Mouse (Mus musculus) MEL (cell line): ENCODE results near the gene Itgb1bp1.

Source experiments
- CTCF ChIP-seq, 3 experiments: IDR thresholded peaks in 2 of 3; conservative IDR thresholded peaks in 1 of 3; 2 replicates each; pipeline ENCODE4 v1.5.1; 2011 to 2012; ENCODE audit warnings: low read length in 3 of 3, low read depth in 2 of 3, mild to moderate bottlenecking in 2 of 3, improper control_type of control experiment in 1 of 3, inconsistent platforms in 1 of 3, mixed read lengths in 1 of 3, moderate library complexity in 1 of 3; ENCODE audit not compliant: control insufficient read depth in 1 of 3, insufficient read depth in 1 of 3, poor library complexity in 1 of 3, severe bottlenecking in 1 of 3
- GABPA ChIP-seq: IDR thresholded peaks from 2 replicates; pipeline ENCODE4 v1.6.1; 2012; ENCODE audit warnings: low read depth, mild to moderate bottlenecking, inconsistent platforms, low read length, improper control_type of control experiment, moderate library complexity
- GATA1 ChIP-seq: IDR thresholded peaks from 2 replicates; pipeline ENCODE4 v1.6.1; 2011; ENCODE audit warnings: low read depth, low read length, improper control_type of control experiment
- HCFC1 ChIP-seq: IDR thresholded peaks from 2 replicates; pipeline ENCODE4 v1.6.1; 2012; ENCODE audit warnings: low read depth, mild to moderate bottlenecking, inconsistent platforms, low read length, improper control_type of control experiment, moderate library complexity
- JUND ChIP-seq: IDR thresholded peaks from 2 replicates; pipeline ENCODE4 v1.6.1; 2011; ENCODE audit warnings: low read depth, mild to moderate bottlenecking, improper control_type of control experiment, low read length
- MYC ChIP-seq: IDR thresholded peaks from 2 replicates; pipeline ENCODE4 v1.6.1; 2011; ENCODE audit warnings: low read depth, mild to moderate bottlenecking, low read length, improper control_type of control experiment, moderate library complexity
- POLR2A ChIP-seq, 2 experiments: IDR thresholded peaks; 2 replicates each; pipeline ENCODE4 v1.6.1; 2011 to 2012; ENCODE audit warnings: low read length in 2 of 2, mild to moderate bottlenecking in 2 of 2, control low read depth in 1 of 2, improper control_type of control experiment in 1 of 2, low read depth in 1 of 2, moderate library complexity in 1 of 2; ENCODE audit not compliant: control insufficient read depth in 1 of 2, insufficient read depth in 1 of 2, poor library complexity in 1 of 2
- RCOR1 ChIP-seq: IDR thresholded peaks from 2 replicates; pipeline ENCODE4 v1.6.1; 2012; ENCODE audit warnings: low read depth, mild to moderate bottlenecking, inconsistent platforms, low read length, improper control_type of control experiment
- ZMIZ1 ChIP-seq: IDR thresholded peaks from 2 replicates; pipeline ENCODE4 v1.6.1; 2012; ENCODE audit warnings: low read depth, mild to moderate bottlenecking, inconsistent platforms, low read length, improper control_type of control experiment, moderate library complexity

GRCm38 (mm10) chr12:21321170-21321569 is 35.1 kb upstream of the Itgb1bp1 start:
- TF ChIP-seq HCFC1, result no peak
- no peak for TF ChIP-seq RCOR1
- TF ChIP-seq CTCF (IDR thresholded peaks at IDR 0.05 in 2 of 3, conservative IDR thresholded peaks at IDR 0.05 in 1 of 3; ENCODE audit: control insufficient read depth in 1 of 3, insufficient read depth in 1 of 3, low read depth in 2 of 3, low read length in 3 of 3, poor library complexity in 1 of 3, severe bottlenecking in 1 of 3), result no peak
- TF ChIP-seq POLR2A (IDR thresholded peaks at IDR 0.05; ENCODE audit: control insufficient read depth in 1 of 2, insufficient read depth in 1 of 2, low read depth in 1 of 2, low read length in 2 of 2, poor library complexity in 1 of 2), result no peak
- TF ChIP-seq GABPA, result no peak
- TF ChIP-seq GATA1, result no peak
- no peak for TF ChIP-seq JUND
- TF ChIP-seq ZMIZ1, result no peak
- no peak for TF ChIP-seq MYC
